Mouse (Mus musculus): ENCODE results near the gene Pros1. TPM values are rescaled to one million over a fixed set of nuclear protein-coding genes. Genes with fewer than 3 reads are reported as not detected.

Pros1 gene
- total and polyA plus RNA-seq, 2 experiments from 2014 or later = 6.5 to 10.6 TPM

GRCm38 (mm10) chr16:62911364-62911763, 57.3 kb downstream of the Pros1 start:
- Histone ChIP-seq H3K4me3 (ENCODE audit: low read length) (no peak overlapping the region), H3K9me3 (ENCODE audit: low read length) (no peaks in the 10 kb centered on the region), H3K36me3 (ENCODE audit: insufficient read depth, low read length) (no peaks in the 10 kb centered on the region), H3K27ac (no peak overlapping the region), H3K27me3 (ENCODE audit: insufficient read depth, low read length) (no peaks in the 10 kb centered on the region), H3K4me1 (ENCODE audit: insufficient read depth, low read length) (no peaks in the 10 kb centered on the region), H3K4me2 (ENCODE audit: low read depth, low read length) (no peak overlapping the region), H3K9ac (replicated peaks; ENCODE audit: low read length) (no peak overlapping the region)
- DNase-seq (ENCODE audit: low spot score) = no peak
- 59% methylated on average over 1 of the region's 1 CpGs for WGBS
- no peak for ATAC-seq
- no peak for TF ChIP-seq CTCF (IDR thresholded peaks at IDR 0.05; ENCODE audit: low read depth)

GRCm38 (mm10) chr16:62912246-62912645, 58.1 kb downstream of the Pros1 start:
- no peak for TF ChIP-seq CTCF (IDR thresholded peaks at IDR 0.05; ENCODE audit: low read depth)
- H3K9me3 ChIP-seq (ENCODE audit: low read length) = no peaks in the 10 kb centered on the region
- DNase-seq (ENCODE audit: low spot score) (no peak), ATAC-seq (no peak)
- no peak overlapping the region for H3K4me3 ChIP-seq (ENCODE audit: low read length)
- H3K4me1 ChIP-seq (ENCODE audit: insufficient read depth, low read length) = no peaks in the 10 kb centered on the region
- no peaks in the 10 kb centered on the region for H3K27me3 ChIP-seq (ENCODE audit: insufficient read depth, low read length)
- H3K9ac ChIP-seq (replicated peaks; ENCODE audit: low read length) = no peak overlapping the region
- no peak overlapping the region for H3K4me2 ChIP-seq (ENCODE audit: low read depth, low read length)
- H3K27ac ChIP-seq = no peak overlapping the region
- no peaks in the 10 kb centered on the region for H3K36me3 ChIP-seq (ENCODE audit: insufficient read depth, low read length)
- WGBS = 61% methylated on average over 2 of the region's 2 CpGs

GRCm38 (mm10) chr16:62915530-62915929, 61.4 kb downstream of the Pros1 start:
- TF ChIP-seq CTCF (IDR thresholded peaks at IDR 0.05; ENCODE audit: low read depth) = no peak
- Histone ChIP-seq H3K4me3 (ENCODE audit: low read length) (no peak overlapping the region), H3K27me3 (ENCODE audit: insufficient read depth, low read length) (no peaks in the 10 kb centered on the region), H3K36me3 (ENCODE audit: insufficient read depth, low read length) (no peaks in the 10 kb centered on the region), H3K27ac (no peak overlapping the region), H3K9ac (replicated peaks; ENCODE audit: low read length) (no peak overlapping the region), H3K9me3 (ENCODE audit: low read length) (no peaks in the 10 kb centered on the region), H3K4me1 (ENCODE audit: insufficient read depth, low read length) (no peaks in the 10 kb centered on the region), H3K4me2 (ENCODE audit: low read depth, low read length) (no peak overlapping the region)
- DNase-seq (ENCODE audit: low spot score) = no peak
- no peak for ATAC-seq
- WGBS = 91% methylated on average over 5 of the region's 5 CpGs

- ATAC-seq (no peak), DNase-seq (ENCODE audit: low spot score) (no peak)
- Histone ChIP-seq H3K27me3 (ENCODE audit: insufficient read depth, low read length) (no peaks in the 10 kb centered on the region), H3K4me1 (ENCODE audit: insufficient read depth, low read length) (no peaks in the 10 kb centered on the region), H3K36me3 (ENCODE audit: insufficient read depth, low read length) (no peaks in the 10 kb centered on the region), H3K4me2 (ENCODE audit: low read depth, low read length) (no peak overlapping the region), H3K4me3 (ENCODE audit: low read length) (no peak overlapping the region), H3K27ac (no peak overlapping the region), H3K9me3 (ENCODE audit: low read length) (no peaks in the 10 kb centered on the region), H3K9ac (replicated peaks; ENCODE audit: low read length) (no peak overlapping the region)
- TF ChIP-seq CTCF (IDR thresholded peaks at IDR 0.05; ENCODE audit: low read depth) = no peak
- WGBS = 16% methylated on average over 8 of the region's 8 CpGs
Measured at GRCm38 (mm10) chr16:62922245-62922644, 68.1 kb downstream of the Pros1 start.

- DNase-seq (ENCODE audit: low spot score) (no peak), ATAC-seq (no peak)
- no peak overlapping the region for H3K4me2 ChIP-seq (ENCODE audit: low read depth, low read length)
- 87% methylated on average over 6 of the region's 6 CpGs for WGBS
- no peak for TF ChIP-seq CTCF (IDR thresholded peaks at IDR 0.05; ENCODE audit: low read depth)
- H3K9me3 ChIP-seq (ENCODE audit: low read length) = no peaks in the 10 kb centered on the region
- no peaks in the 10 kb centered on the region for H3K27me3 ChIP-seq (ENCODE audit: insufficient read depth, low read length)
- H3K36me3 ChIP-seq (ENCODE audit: insufficient read depth, low read length) = no peaks in the 10 kb centered on the region
- no peak overlapping the region for H3K9ac ChIP-seq (replicated peaks; ENCODE audit: low read length)
- H3K27ac ChIP-seq = no peak overlapping the region
- H3K4me1 ChIP-seq (ENCODE audit: insufficient read depth, low read length) = no peaks in the 10 kb centered on the region
- no peak overlapping the region for H3K4me3 ChIP-seq (ENCODE audit: low read length)
Measured at GRCm38 (mm10) chr16:62931341-62931740, 77.2 kb downstream of the Pros1 start.

- Histone ChIP-seq H3K9me3 (ENCODE audit: low read length) (no peaks in the 10 kb centered on the region), H3K4me3 (ENCODE audit: low read length) (no peak overlapping the region), H3K36me3 (ENCODE audit: insufficient read depth, low read length) (no peaks in the 10 kb centered on the region), H3K4me1 (ENCODE audit: insufficient read depth, low read length) (no peaks in the 10 kb centered on the region), H3K27ac (no peak overlapping the region), H3K9ac (replicated peaks; ENCODE audit: low read length) (no peak overlapping the region), H3K4me2 (ENCODE audit: low read depth, low read length) (no peak overlapping the region), H3K27me3 (ENCODE audit: insufficient read depth, low read length) (no peaks in the 10 kb centered on the region)
- DNase-seq (ENCODE audit: low spot score) (no peak), ATAC-seq (no peak)
- WGBS = 62% methylated on average over 11 of the region's 11 CpGs
- TF ChIP-seq CTCF (IDR thresholded peaks at IDR 0.05; ENCODE audit: low read depth) = no peak
Measured at GRCm38 (mm10) chr16:62936316-62936715, 82.2 kb downstream of the Pros1 start.

- Histone ChIP-seq H3K36me3 (ENCODE audit: insufficient read depth, low read length) (no peaks in the 10 kb centered on the region), H3K4me2 (ENCODE audit: low read depth, low read length) (peak overlapping the region; percentile 43), H3K4me3 (ENCODE audit: low read length) (peak overlapping the region; percentile 11; the same call in 1 of the 2 replicates), H3K27me3 (ENCODE audit: insufficient read depth, low read length) (no peaks in the 10 kb centered on the region), H3K9ac (replicated peaks; ENCODE audit: low read length) (no peak overlapping the region), H3K9me3 (ENCODE audit: low read length) (no peaks in the 10 kb centered on the region), H3K27ac (no peak overlapping the region), H3K4me1 (ENCODE audit: insufficient read depth, low read length) (no peaks in the 10 kb centered on the region)
- peak; percentile 84 for ATAC-seq
- WGBS = 18% methylated on average over 16 of the region's 16 CpGs
- peak; percentile 94 for TF ChIP-seq CTCF (IDR thresholded peaks at IDR 0.05; ENCODE audit: low read depth)
- DNase-seq (ENCODE audit: low spot score) = peak; percentile 91
Measured at GRCm38 (mm10) chr16:62940388-62941003, 86.4 kb downstream of the Pros1 start.
